Mouse (Mus musculus) cerebellum, adult 2 months (tissue): Measurements from ENCODE around the gene Fli1.

ENCODE experiments used
- CTCF ChIP-seq: fragments of 200-500 bp; IDR thresholded peaks from 2 replicates; pipeline ENCODE4 v1.5.1; 2011; ENCODE audit warnings: low read depth, mild to moderate bottlenecking, control low read depth, low read length, moderate library complexity, borderline replicate concordance; ENCODE audit not compliant: insufficient read depth
- POLR2A ChIP-seq: fragments of 200-500 bp; IDR thresholded peaks from 2 replicates; pipeline ENCODE4 v1.6.1; 2011; ENCODE audit warnings: low read length, control low read depth, borderline replicate concordance; ENCODE audit not compliant: insufficient read depth

- TF ChIP-seq POLR2A = no peak
- TF ChIP-seq CTCF = no peak
Measured at GRCm38 (mm10) chr9:32508118-32508517, 34.5 kb downstream of the Fli1 start.
